Mouse (Mus musculus) MEL (cell line): ENCODE measurements at regions not wholly inside any gene's neighbourhood (a gene's known extent, or its start where the extent isn't known, plus 50 kb on each side); places are given as distances from the start of the nearest gene placed in this dataset.

Experiments used
- DNase-seq: peaks from one replicate; pipeline ENCODE4 v3.0.0; 2011; ENCODE audit warnings: low read depth, low spot score
- H3K27ac ChIP-seq: 2 replicates; pipeline ENCODE4 v1.5.1; 2012; ENCODE audit warnings: low read depth, mild to moderate bottlenecking, control low read depth, low read length, moderate library complexity; ENCODE audit not compliant: control insufficient read depth
- H3K27me3 ChIP-seq, 2 experiments: fragments of 150-350 bp in 1 of 2; sonication (generic) in 1 of 2; 2 replicates each; pipeline ENCODE4 v1.6.1; 2012; ENCODE audit warnings: low read length in 2 of 2, mild to moderate bottlenecking in 2 of 2, improper control_type of control experiment in 1 of 2, moderate library complexity in 1 of 2; ENCODE audit not compliant: insufficient read depth in 2 of 2, control insufficient read depth in 1 of 2
- H3K36me3 ChIP-seq, 2 experiments: 2 replicates each; pipeline ENCODE4 v1.6.1; 2012 to 2014; ENCODE audit warnings: low read length in 2 of 2, improper control_type of control experiment in 1 of 2, inconsistent platforms in 1 of 2, mild to moderate bottlenecking in 1 of 2; ENCODE audit not compliant: insufficient read depth in 2 of 2, control insufficient read depth in 1 of 2
- H3K4me1 ChIP-seq, 2 experiments: fragments of 150-350 bp in 1 of 2; sonication (generic) in 1 of 2; 2 replicates each; pipeline ENCODE4 v1.6.1; 2012; ENCODE audit warnings: low read length in 2 of 2, improper control_type of control experiment in 1 of 2, mild to moderate bottlenecking in 1 of 2; ENCODE audit not compliant: insufficient read depth in 2 of 2, control insufficient read depth in 1 of 2
- H3K4me3 ChIP-seq, 2 experiments: fragments of 150-350 bp in 1 of 2; sonication (generic) in 1 of 2; 2 replicates each; pipeline ENCODE4 v1.5.1; 2012; ENCODE audit warnings: low read depth in 2 of 2, low read length in 2 of 2, mild to moderate bottlenecking in 2 of 2, moderate library complexity in 2 of 2, control low read depth in 1 of 2, improper control_type of control experiment in 1 of 2; ENCODE audit not compliant: control insufficient read depth in 1 of 2, insufficient read depth in 1 of 2
- H3K79me2 ChIP-seq: 2 replicates; pipeline ENCODE4 v1.6.1; 2012; ENCODE audit warnings: mild to moderate bottlenecking, low read length, moderate library complexity; ENCODE audit not compliant: control insufficient read depth, poor library complexity, insufficient read depth
- H3K9ac ChIP-seq: 2 replicates; pipeline ENCODE4 v1.6.1; 2012; ENCODE audit warnings: low read depth, mild to moderate bottlenecking, control low read depth, low read length, moderate library complexity; ENCODE audit not compliant: control insufficient read depth, poor library complexity, severe bottlenecking
- H3K9me3 ChIP-seq: fragments of 150-350 bp; sonication (generic); replicated peaks from 2 replicates; pipeline ENCODE4 v1.6.1; 2012; ENCODE audit warnings: mild to moderate bottlenecking, low read length, improper control_type of control experiment, moderate library complexity; ENCODE audit not compliant: insufficient read depth
- BHLHE40 ChIP-seq: IDR thresholded peaks from 2 replicates; pipeline ENCODE4 v1.6.1; 2012; ENCODE audit warnings: low read depth, mild to moderate bottlenecking, inconsistent platforms, low read length, improper control_type of control experiment, borderline replicate concordance
- CHD1 ChIP-seq: IDR thresholded peaks from 2 replicates; pipeline ENCODE4 v1.6.1; 2012; ENCODE audit warnings: low read depth, mild to moderate bottlenecking, inconsistent platforms, low read length, improper control_type of control experiment
- CTCF ChIP-seq, 3 experiments: IDR thresholded peaks in 2 of 3; conservative IDR thresholded peaks in 1 of 3; 2 replicates each; pipeline ENCODE4 v1.5.1; 2011 to 2012; ENCODE audit warnings: low read length in 3 of 3, low read depth in 2 of 3, mild to moderate bottlenecking in 2 of 3, improper control_type of control experiment in 1 of 3, inconsistent platforms in 1 of 3, mixed read lengths in 1 of 3, moderate library complexity in 1 of 3; ENCODE audit not compliant: control insufficient read depth in 1 of 3, insufficient read depth in 1 of 3, poor library complexity in 1 of 3, severe bottlenecking in 1 of 3
- E2F4 ChIP-seq: IDR thresholded peaks from 2 replicates; pipeline ENCODE4 v1.6.1; 2011; ENCODE audit warnings: low read depth, low read length, improper control_type of control experiment, borderline replicate concordance
- ELF1 ChIP-seq: IDR thresholded peaks from 2 replicates; pipeline ENCODE4 v1.6.1; 2014; ENCODE audit warnings: low read depth, mild to moderate bottlenecking, inconsistent platforms, low read length, improper control_type of control experiment, moderate library complexity
- ETS1 ChIP-seq: IDR thresholded peaks from 2 replicates; pipeline ENCODE4 v1.6.1; 2012; ENCODE audit warnings: low read depth, mild to moderate bottlenecking, inconsistent platforms, low read length, improper control_type of control experiment, moderate library complexity
- GATA1 ChIP-seq: IDR thresholded peaks from 2 replicates; pipeline ENCODE4 v1.6.1; 2011; ENCODE audit warnings: low read depth, low read length, improper control_type of control experiment
- KAT2A ChIP-seq: conservative IDR thresholded peaks from 2 replicates; pipeline ENCODE4 v1.6.1; 2012; ENCODE audit warnings: low read depth, low read length, improper control_type of control experiment, inconsistent platforms
- MAFK ChIP-seq: IDR thresholded peaks from 2 replicates; pipeline ENCODE4 v1.6.1; 2011; ENCODE audit warnings: low read depth, mild to moderate bottlenecking, low read length, improper control_type of control experiment, borderline replicate concordance
- MAX ChIP-seq: IDR thresholded peaks from 2 replicates; pipeline ENCODE4 v1.6.1; 2011; ENCODE audit warnings: low read length, improper control_type of control experiment
- MYB ChIP-seq: IDR thresholded peaks from 2 replicates; pipeline ENCODE4 v1.6.1; 2011; ENCODE audit warnings: mild to moderate bottlenecking, low read depth, low read length, improper control_type of control experiment
- MYC ChIP-seq: IDR thresholded peaks from 2 replicates; pipeline ENCODE4 v1.6.1; 2011; ENCODE audit warnings: low read depth, mild to moderate bottlenecking, low read length, improper control_type of control experiment, moderate library complexity
- NELFE ChIP-seq: IDR thresholded peaks from 2 replicates; pipeline ENCODE4 v1.6.1; 2011; ENCODE audit warnings: low read depth, low read length, improper control_type of control experiment
- POLR2AphosphoS2 ChIP-seq: IDR thresholded peaks from 2 replicates; pipeline ENCODE4 v1.6.1; 2011; ENCODE audit warnings: low read length, improper control_type of control experiment
- POLR2AphosphoS5 ChIP-seq: IDR thresholded peaks from 2 replicates; pipeline ENCODE4 v1.6.1; 2012; ENCODE audit warnings: low read depth, borderline replicate concordance, mild to moderate bottlenecking, inconsistent platforms, low read length, moderate library complexity, mixed read lengths
- SIN3A ChIP-seq: IDR thresholded peaks from 2 replicates; pipeline ENCODE4 v1.6.1; 2012; ENCODE audit warnings: low read length, improper control_type of control experiment, inconsistent platforms
- SMC3 ChIP-seq: IDR thresholded peaks from 2 replicates; pipeline ENCODE4 v1.6.1; 2011; ENCODE audit warnings: low read depth, low read length, improper control_type of control experiment
- TBP ChIP-seq: IDR thresholded peaks from 2 replicates; pipeline ENCODE4 v1.8.0; 2011; ENCODE audit warnings: low read depth, low read length, improper control_type of control experiment
- TCF12 ChIP-seq: IDR thresholded peaks from 2 replicates; pipeline ENCODE4 v1.6.1; 2014; ENCODE audit warnings: low read depth, mild to moderate bottlenecking, inconsistent platforms, low read length, improper control_type of control experiment, moderate library complexity
- UBTF ChIP-seq: IDR thresholded peaks from 2 replicates; pipeline ENCODE4 v1.6.1; 2012; ENCODE audit warnings: low read depth, mild to moderate bottlenecking, inconsistent platforms, low read length, improper control_type of control experiment, moderate library complexity, borderline replicate concordance; ENCODE audit not compliant: insufficient read depth
- USF1 ChIP-seq: IDR thresholded peaks from 2 replicates; pipeline ENCODE4 v1.6.1; 2014; ENCODE audit warnings: low read depth, mild to moderate bottlenecking, inconsistent platforms, low read length, improper control_type of control experiment, moderate library complexity
- USF2 ChIP-seq, 2 experiments: IDR thresholded peaks; 2 replicates each; pipeline ENCODE4 v1.6.1; 2011 to 2012; ENCODE audit warnings: improper control_type of control experiment in 2 of 2, low read length in 2 of 2, borderline replicate concordance in 1 of 2, inconsistent platforms in 1 of 2, low read depth in 1 of 2, mild to moderate bottlenecking in 1 of 2; ENCODE audit not compliant: insufficient read depth in 1 of 2
- ZKSCAN1 ChIP-seq: IDR thresholded peaks from 2 replicates; pipeline ENCODE4 v1.6.1; 2012; ENCODE audit warnings: low read depth, mild to moderate bottlenecking, inconsistent platforms, low read length, improper control_type of control experiment, moderate library complexity
- ZMIZ1 ChIP-seq: IDR thresholded peaks from 2 replicates; pipeline ENCODE4 v1.6.1; 2012; ENCODE audit warnings: low read depth, mild to moderate bottlenecking, inconsistent platforms, low read length, improper control_type of control experiment, moderate library complexity

GRCm38 (mm10) chr10:122602394-122602793, 76.2 kb upstream of the Ppm1h start:
- DNase-seq = no peak
- H3K4me3 ChIP-seq = no peak overlapping the region
- TF ChIP-seq NELFE (no peak), CHD1 (no peak), E2F4 (no peak)

GRCm38 (mm10) chr10:122603960-122604359, 74.6 kb upstream of the Ppm1h start:
- no peak overlapping the region for H3K27ac ChIP-seq
- no peak overlapping the region for H3K4me3 ChIP-seq
- H3K9me3 ChIP-seq = no peaks in the 10 kb centered on the region
- no peak for DNase-seq
- H3K79me2 ChIP-seq = no peaks in the 10 kb centered on the region
- no peaks in the 10 kb centered on the region for H3K27me3 ChIP-seq
- no peak overlapping the region for H3K9ac ChIP-seq
- no peak for TF ChIP-seq SMC3
- no peak for TF ChIP-seq BHLHE40
- TF ChIP-seq USF1 = no peak
- no peak for TF ChIP-seq ETS1
- no peak for TF ChIP-seq E2F4
- no peak for TF ChIP-seq GATA1
- TF ChIP-seq SIN3A = no peak
- TF ChIP-seq ELF1 = no peak
- no peak for TF ChIP-seq POLR2AphosphoS2
- TF ChIP-seq CTCF (IDR thresholded peaks at IDR 0.05 in 2 of 3, conservative IDR thresholded peaks at IDR 0.05 in 1 of 3; ENCODE audit: control insufficient read depth in 1 of 3, insufficient read depth in 1 of 3, low read depth in 2 of 3, low read length in 3 of 3, poor library complexity in 1 of 3, severe bottlenecking in 1 of 3) = no peak
- TF ChIP-seq TBP = no peak
- TF ChIP-seq POLR2AphosphoS5 = no peak
- no peak for TF ChIP-seq UBTF
- no peaks in the 10 kb centered on the region for H3K36me3 ChIP-seq
- no peaks in the 10 kb centered on the region for H3K4me1 ChIP-seq

More at GRCm38 (mm10) chr10:122602394-122602793, 76.2 kb upstream of the Ppm1h start:
- H3K9me3 ChIP-seq = no peaks in the 10 kb centered on the region
- H3K27me3 ChIP-seq = no peaks in the 10 kb centered on the region
- H3K79me2 ChIP-seq = no peaks in the 10 kb centered on the region
- H3K36me3 ChIP-seq = no peaks in the 10 kb centered on the region
- H3K4me1 ChIP-seq = no peaks in the 10 kb centered on the region
- H3K9ac ChIP-seq = no peak overlapping the region
- no peak overlapping the region for H3K27ac ChIP-seq

GRCm38 (mm10) chr10:122613281-122613680, 65.3 kb upstream of the Ppm1h start:
- Histone ChIP-seq H3K9ac (no peak overlapping the region), H3K27me3 (no peaks in the 10 kb centered on the region), H3K36me3 (no peaks in the 10 kb centered on the region), H3K79me2 (no peaks in the 10 kb centered on the region), H3K4me3 (no peak overlapping the region), H3K9me3 (no peaks in the 10 kb centered on the region), H3K27ac (no peak overlapping the region), H3K4me1 (no peaks in the 10 kb centered on the region)
- no peak for TF ChIP-seq MYB
- TF ChIP-seq MAFK = no peak
- TF ChIP-seq ZKSCAN1 = no peak
- TF ChIP-seq SIN3A = no peak
- no peak for TF ChIP-seq ELF1
- no peak for TF ChIP-seq USF2 (IDR thresholded peaks at IDR 0.05; ENCODE audit: borderline replicate concordance in 1 of 2, insufficient read depth in 1 of 2, low read depth in 1 of 2, low read length in 2 of 2)
- TF ChIP-seq POLR2AphosphoS2 = no peak
- no peak for TF ChIP-seq CHD1
- no peak for TF ChIP-seq MYC
- TF ChIP-seq USF1 = no peak
- TF ChIP-seq NELFE = no peak
- TF ChIP-seq TCF12 = no peak
- TF ChIP-seq MAX = no peak
- no peak for TF ChIP-seq ZMIZ1
- no peak for TF ChIP-seq KAT2A
- no peak for DNase-seq
